In the genomic region with DNA sequence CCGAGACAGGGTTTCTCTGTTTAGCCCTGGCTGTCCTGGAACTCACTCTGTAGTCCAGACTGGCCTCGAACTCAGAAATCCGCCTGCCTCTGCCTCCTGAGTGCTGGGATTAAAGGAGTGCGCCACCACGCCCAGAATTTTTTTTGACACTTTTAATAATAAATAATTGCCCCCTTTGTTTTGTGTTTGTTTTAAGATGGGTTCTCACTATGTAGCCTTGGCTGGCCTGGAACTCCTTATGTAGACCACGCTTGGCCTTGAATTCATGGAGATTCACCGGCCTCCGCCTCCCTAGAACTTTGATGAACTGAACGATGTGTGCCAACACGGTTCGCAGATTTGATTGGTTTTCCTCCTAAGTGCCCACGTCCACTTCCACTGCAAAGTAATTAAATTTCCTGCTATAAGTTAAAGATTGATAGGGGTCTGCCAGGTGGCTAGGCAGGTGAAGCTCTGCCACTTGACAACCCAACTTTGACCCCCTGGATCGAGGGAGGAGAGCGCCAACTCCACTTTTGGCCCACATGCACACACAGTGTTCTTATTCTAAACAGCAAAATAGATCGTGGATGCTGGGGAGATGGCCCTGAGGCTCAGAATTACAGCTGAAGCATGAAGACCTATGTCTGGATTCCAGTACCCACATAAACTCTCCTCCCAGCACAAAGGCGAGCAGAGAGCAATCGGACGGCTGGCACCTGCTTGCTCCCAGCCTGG, we compare ENCODE assay signal across 33 mouse cellular contexts. TPM values are rescaled to one million over a fixed set of nuclear protein-coding genes. Genes with fewer than 3 reads are reported as not detected.
A peak's percentile ranks its signal among the peaks of the same experiment; 100 is the strongest.
DNase-seq lines count a peak whose midpoint lies in the region; ATAC-seq and TF ChIP-seq lines count a peak whose summit lies in the region.
"Had no signal": no experiment of that assay in that cellular context is flagged by ENCODE, and none has a peak within 500 bp of the region (broad histone marks: within the 10 kb centered on the region; RNA-seq: fewer than 3 reads in every experiment).

No protein-coding gene starts in this region.

- no peak overlapping the region for H3K9ac ChIP-seq in hindbrain, postnatal 0 days (replicated peaks; ENCODE audit: low read length)
- H3K9ac ChIP-seq: limb, embryonic 15.5 days had no signal

- H3K27ac ChIP-seq in kidney, adult 2 months (ENCODE audit: insufficient read depth, low read depth, low read length), result no peak overlapping the region
- no peak overlapping the region for H3K27ac ChIP-seq in hindbrain, postnatal 0 days
- H3K27ac ChIP-seq: forebrain, embryonic 10.5 days; hindbrain, embryonic 10.5 days; limb, embryonic 15.5 days had no signal

- no peak for TF ChIP-seq CTCF in kidney, adult 2 months (conservative IDR thresholded peaks at IDR 0.05; ENCODE audit: insufficient read depth, insufficient read length, low read depth, low read length)
- no peak for TF ChIP-seq CTCF in hindbrain, postnatal 0 days (IDR thresholded peaks at IDR 0.05; ENCODE audit: low read depth)

- H3K9me3 ChIP-seq in hindbrain, postnatal 0 days (ENCODE audit: low read length), result no peaks in the 10 kb centered on the region
- H3K9me3 ChIP-seq: embryonic facial prominence, embryonic 13.5 days; forebrain, embryonic 10.5 days; hindbrain, embryonic 10.5 days; hindbrain, embryonic 15.5 days; limb, embryonic 10.5 days; limb, embryonic 15.5 days; liver, embryonic 15.5 days had no signal

- H3K4me2 ChIP-seq in hindbrain, postnatal 0 days (ENCODE audit: low read depth, low read length), result no peak overlapping the region

- H3K27me3 ChIP-seq in kidney, adult 2 months (replicated peaks; ENCODE audit: control insufficient read depth, insufficient read depth, low read length), result no peaks in the 10 kb centered on the region
- H3K27me3 ChIP-seq in hindbrain, postnatal 0 days (ENCODE audit: insufficient read depth, low read length), result no peaks in the 10 kb centered on the region
- H3K27me3 ChIP-seq: hindbrain, embryonic 15.5 days; limb, embryonic 15.5 days; liver, embryonic 15.5 days had no signal

- peaks cover 8% of the 10 kb centered on the region; the same call in 1 of the 2 replicates for H3K4me1 ChIP-seq in kidney, adult 2 months (ENCODE audit: control insufficient read depth, insufficient read depth, low read length)
- peaks cover 11% of the 10 kb centered on the region; the same call in 1 of the 2 replicates for H3K4me1 ChIP-seq in hindbrain, postnatal 0 days (ENCODE audit: insufficient read depth, low read length)

- no peak for ATAC-seq in hindbrain, postnatal 0 days
- ATAC-seq: CD4-positive, CD25-positive, alpha-beta regulatory T cell, adult 4 months; midbrain, embryonic 16.5 days had no signal

- peak; percentile 60 for DNase-seq in kidney, adult 11 months
- DNase-seq in kidney, postnatal 4 days, result no peak
- peak; percentile 64 for DNase-seq in kidney, adult 2 months
- DNase-seq in kidney, adult 9 months, result peak; percentile 69
- DNase-seq in kidney, postnatal 14 days, result peak; percentile 53
- no peak for DNase-seq in hindbrain, postnatal 0 days (ENCODE audit: low spot score)
- DNase-seq in adrenal gland, postnatal 14 days, result no peak
- DNase-seq: adrenal gland, postnatal 25 days; cerebellum, adult 2 months; cerebellum, postnatal 36 days; heart, postnatal 14 days; layer of hippocampus, postnatal 36 days; lung, embryonic 14.5 days; lung, postnatal 14 days; right cerebral cortex, postnatal 25 days; thymus, adult 2 months; thymus, postnatal 36 days had no signal

- 56% methylated on average over 17 of the region's 18 CpGs for WGBS in kidney, adult 2 months
- WGBS in hindbrain, postnatal 0 days, result 84% methylated on average over 18 of the region's 18 CpGs

- TF ChIP-seq POLR2A in kidney, adult 2 months (IDR thresholded peaks at IDR 0.05; ENCODE audit: low read depth, low read length), result no peak

- H3K4me3 ChIP-seq in kidney, adult 2 months (ENCODE audit: insufficient read depth, low read depth, low read length), result no peak overlapping the region
- no peak overlapping the region for H3K4me3 ChIP-seq in hindbrain, postnatal 0 days (ENCODE audit: low read length)

- H3K36me3 ChIP-seq in kidney, adult 2 months (ENCODE audit: control insufficient read depth, insufficient read depth, low read length), result no peaks in the 10 kb centered on the region
- no peaks in the 10 kb centered on the region for H3K36me3 ChIP-seq in hindbrain, postnatal 0 days (ENCODE audit: insufficient read depth, low read length)
- H3K36me3 ChIP-seq: forebrain, embryonic 10.5 days; hindbrain, embryonic 10.5 days; hindbrain, embryonic 15.5 days; limb, embryonic 10.5 days; liver, embryonic 15.5 days had no signal

RNA-seq across cellular contexts. Expression of gene Sirt4, which starts 1.1 kb away (rescaled TPM):
- 34.0 and 49.3 TPM in 2 replicates for polyA plus RNA-seq in kidney, adult 2 months (2012; rRNA removed)
- total RNA-seq in hindbrain, postnatal 0 days (2014; rRNA removed), result 25.8 and 33.7 TPM in 2 replicates
- 20.2 and 21.8 TPM in 2 replicates for polyA plus RNA-seq in hindbrain, postnatal 0 days (2015; fragmentation: Nextera tagmentation; extraction: Ambion mirVana)
- total RNA-seq in adrenal gland, postnatal 14 days (2021), result 18.1 and 23.5 TPM in 2 replicates

RNA-seq across cellular contexts. Expression of gene Pla2g1b, which starts 19.6 kb away (rescaled TPM):
- polyA plus RNA-seq in kidney, adult 2 months (2012; rRNA removed), result 0.74 TPM in 1 of 2 replicates, not detected in the other
- not detected in 2 replicates for total RNA-seq in hindbrain, postnatal 0 days (2014; rRNA removed)
- polyA plus RNA-seq in hindbrain, postnatal 0 days (2015; fragmentation: Nextera tagmentation; extraction: Ambion mirVana), result not detected in 2 replicates
- not detected in 2 replicates for total RNA-seq in adrenal gland, postnatal 14 days (2021)
- total RNA-seq: adrenal gland, postnatal 25 days; gastrocnemius, adult 8-10 months; gastrocnemius, postnatal 4 days; heart, postnatal 14 days; layer of hippocampus, postnatal 36 days; neutrophil, adult 5-6 weeks had no signal
- polyA plus RNA-seq: brain, embryonic 14.5 days; CD4-positive, CD25-positive, alpha-beta regulatory T cell, adult 4 months; cerebellum, adult 2 months; embryonic facial prominence, embryonic 13.5 days; forebrain, embryonic 10.5 days; forebrain, embryonic 16.5 days; heart, embryonic 14.5 days; hindbrain, embryonic 15.5 days; limb, embryonic 10.5 days; limb, embryonic 15.5 days; liver, embryonic 15.5 days; midbrain, embryonic 16.5 days; neural tube, embryonic 11.5 days had no signal

RNA-seq across cellular contexts. Expression of gene Pxn, which starts 20.8 kb away (rescaled TPM):
- 101 and 122 TPM in 2 replicates for polyA plus RNA-seq in kidney, adult 2 months (2012; rRNA removed)
- 40.6 and 41.0 TPM in 2 replicates for total RNA-seq in hindbrain, postnatal 0 days (2014; rRNA removed)
- polyA plus RNA-seq in hindbrain, postnatal 0 days (2015; fragmentation: Nextera tagmentation; extraction: Ambion mirVana), result 16.8 and 18.0 TPM in 2 replicates
- 48.9 and 54.8 TPM in 2 replicates for total RNA-seq in adrenal gland, postnatal 14 days (2021)

RNA-seq across cellular contexts. Expression of gene Msi1, which starts 56.2 kb away (rescaled TPM):
- 2.0 and 2.5 TPM in 2 replicates for polyA plus RNA-seq in kidney, adult 2 months (2012; rRNA removed)
- 75.9 and 88.1 TPM in 2 replicates for total RNA-seq in hindbrain, postnatal 0 days (2014; rRNA removed)
- polyA plus RNA-seq in hindbrain, postnatal 0 days (2015; fragmentation: Nextera tagmentation; extraction: Ambion mirVana), result 45.1 and 46.2 TPM in 2 replicates
- 15.2 and 15.8 TPM in 2 replicates for total RNA-seq in adrenal gland, postnatal 14 days (2021)
- total RNA-seq: neutrophil, adult 5-6 weeks had no signal
- polyA plus RNA-seq: CD4-positive, CD25-positive, alpha-beta regulatory T cell, adult 4 months had no signal

Comparison
In these comparisons a context has a peak if more than half of its experiments do, and no peak if none do; other contexts are left out.
1. DNase-seq: peak in kidney, adult 11 months (single experiment), kidney, adult 2 months (single experiment), kidney, adult 9 months (single experiment) and kidney, postnatal 14 days (single experiment); none in kidney, postnatal 4 days (0 of 2), hindbrain, postnatal 0 days (single experiment) and adrenal gland, postnatal 14 days (single experiment).